Mouse (Mus musculus): Measurements from ENCODE around the gene Ky.

DNA sequence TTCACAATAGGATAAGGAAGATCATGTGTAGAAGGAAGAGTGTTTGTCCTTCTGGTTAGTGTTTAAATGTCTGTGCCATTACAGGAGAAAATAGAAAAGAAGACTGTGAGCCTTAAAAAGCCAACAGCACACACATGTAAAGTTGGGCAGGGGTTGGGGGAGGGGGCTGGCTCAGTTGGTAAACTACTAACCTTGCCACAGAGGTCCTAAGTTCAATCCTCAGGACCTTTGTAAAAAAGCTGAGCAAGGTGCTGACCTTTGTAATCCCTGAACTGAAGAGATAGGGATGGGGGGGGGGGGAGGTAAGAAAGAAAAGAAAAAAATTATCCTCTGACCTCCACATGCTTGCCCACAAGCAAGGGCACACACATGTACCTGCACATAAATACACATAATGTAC, 5.8 kb upstream of the Ky start:
- TF ChIP-seq MAFK (IDR thresholded peaks at IDR 0.05; ENCODE audit: insufficient read depth, low read depth, low read length) (no peak), ZNF384 (IDR thresholded peaks at IDR 0.05; ENCODE audit: low read depth, low read length) (no peak), ZC3H11A (IDR thresholded peaks at IDR 0.05; ENCODE audit: borderline replicate concordance, low read depth, low read length) (no peak)

All from ES-E14 (cell line).